Mouse (Mus musculus): ENCODE measurements around the gene Kcnk10. TPM values are rescaled to one million over a fixed set of nuclear protein-coding genes. Genes with fewer than 3 reads are reported as not detected.
"Not testable (repeated sequence)": the region's sequence is repeated elsewhere in the genome, so short reads cannot be mapped to it uniquely, and the experiment has no call there.

Gene Kcnk10
- total RNA-seq (2021): under 1 TPM; 0.09 TPM
- long read RNA-seq, experiment 1: 0 reads
- long read RNA-seq, experiment 2: 0 reads

- no peak for DNase-seq
Measured at GRCm38 (mm10) chr12:98577861-98578360, at the start of gene Kcnk10. Gene Kcnk10, minus strand, starts transcription at chr12:98578310.

GRCm38 (mm10) chr12:98627392-98628259, 49.5 kb upstream of the Kcnk10 start, which contains the start of gene Spata7:
Gene Spata7, plus strand, starts transcription at chr12:98628157.
- DNase-seq: peak; percentile 74

- DNase-seq: not testable (repeated sequence)
Measured at GRCm38 (mm10) chr12:98623266-98623665, 45.2 kb upstream of the Kcnk10 start.

- DNase-seq: not testable (repeated sequence)
Measured at GRCm38 (mm10) chr12:98620922-98621321, 42.8 kb upstream of the Kcnk10 start.

- DNase-seq: no peak
Measured at GRCm38 (mm10) chr12:98619496-98619895, 41.4 kb upstream of the Kcnk10 start.

- no peak for DNase-seq
Measured at GRCm38 (mm10) chr12:98615746-98616145, 37.6 kb upstream of the Kcnk10 start.

GRCm38 (mm10) chr12:98614910-98615508, 36.9 kb upstream of the Kcnk10 start:
- no peak for DNase-seq

GRCm38 (mm10) chr12:98610341-98610740, 32.2 kb upstream of the Kcnk10 start:
- DNase-seq: no peak

GRCm38 (mm10) chr12:98606595-98607290, 28.6 kb upstream of the Kcnk10 start:
- no peak for DNase-seq

GRCm38 (mm10) chr12:98605264-98605663, 27.2 kb upstream of the Kcnk10 start:
- no peak for DNase-seq

GRCm38 (mm10) chr12:98602114-98602513, 24.0 kb upstream of the Kcnk10 start:
- no peak for DNase-seq

GRCm38 (mm10) chr12:98600861-98601260, 22.8 kb upstream of the Kcnk10 start:
- no peak for DNase-seq

GRCm38 (mm10) chr12:98591016-98591415, 12.9 kb upstream of the Kcnk10 start:
- DNase-seq: no peak

- DNase-seq: no peak
Measured at GRCm38 (mm10) chr12:98588573-98588972, 10.5 kb upstream of the Kcnk10 start.

GRCm38 (mm10) chr12:98585302-98585701, 7.2 kb upstream of the Kcnk10 start:
- DNase-seq: no peak

GRCm38 (mm10) chr12:98575942-98576550, 2.1 kb downstream of the Kcnk10 start:
- no peak for DNase-seq

GRCm38 (mm10) chr12:98575195-98575887, 2.8 kb downstream of the Kcnk10 start:
- DNase-seq: no peak

- peak; percentile 18 for DNase-seq
Measured at GRCm38 (mm10) chr12:98574353-98575194, 3.5 kb downstream of the Kcnk10 start.

GRCm38 (mm10) chr12:98573317-98574270, 4.5 kb downstream of the Kcnk10 start:
- DNase-seq: no peak
